Mouse (Mus musculus): Measurements from ENCODE around the gene Nkain2. TPM values are rescaled to one million over a fixed set of nuclear protein-coding genes. Genes with fewer than 3 reads are reported as not detected.

Gene Nkain2
- polyA plus RNA-seq, 2 experiments from 2014 or later = 0.34 TPM; not detected in 1

- ATAC-seq = no peak
Measured at GRCm38 (mm10) chr10:32576559-32577275, 313.5 kb downstream of the Nkain2 start.

DNA sequence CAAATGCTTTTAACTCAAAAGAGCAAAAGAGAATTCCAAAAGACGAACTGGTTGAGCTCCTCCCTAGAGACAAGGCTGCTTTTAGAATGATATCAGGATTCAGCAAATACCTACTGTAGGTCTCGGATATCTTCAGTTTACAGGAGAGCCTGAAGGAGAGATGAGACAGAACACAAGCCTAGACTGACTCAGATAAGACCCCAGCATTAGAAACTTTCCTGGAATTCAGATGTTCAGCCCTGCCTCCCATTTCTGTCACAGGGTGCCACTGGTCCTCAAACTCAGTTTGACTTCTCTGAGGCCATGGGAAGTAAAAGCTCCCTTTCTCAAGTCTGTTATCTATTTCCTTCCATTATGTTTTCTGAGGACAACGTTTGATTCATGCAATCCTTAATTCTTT lies 332.6 kb downstream of the Nkain2 start:
- ATAC-seq = no peak

- no peak for ATAC-seq
Measured at GRCm38 (mm10) chr10:32536057-32536456, 354.2 kb downstream of the Nkain2 start.

- no peak for ATAC-seq
Measured at GRCm38 (mm10) chr10:32510821-32511220, 379.4 kb downstream of the Nkain2 start.

GRCm38 (mm10) chr10:32494591-32495182 lies 395.6 kb downstream of the Nkain2 start:
- ATAC-seq = no peak

GRCm38 (mm10) chr10:32493600-32493999 lies 396.7 kb downstream of the Nkain2 start:
- ATAC-seq = no peak

DNA sequence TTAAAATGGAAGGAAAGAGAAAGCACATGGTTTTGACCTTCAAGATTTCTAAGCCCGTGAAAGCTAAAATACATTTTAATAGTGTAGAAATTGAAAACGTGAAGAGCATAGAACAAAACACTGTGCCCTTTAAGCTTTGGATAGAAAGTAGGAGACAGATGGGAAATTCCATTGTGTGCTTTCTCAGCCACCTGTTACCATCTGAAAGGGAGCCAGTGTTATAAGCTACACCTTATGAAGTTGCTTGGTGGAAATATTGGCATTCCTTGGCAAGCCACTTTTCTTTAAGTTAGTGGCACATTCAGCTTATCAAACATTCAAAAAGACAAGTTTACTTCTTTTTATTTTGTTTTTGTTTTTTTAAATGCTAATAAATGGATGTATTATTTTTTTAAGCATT lies 427.5 kb downstream of the Nkain2 start:
- no peak for ATAC-seq

DNA sequence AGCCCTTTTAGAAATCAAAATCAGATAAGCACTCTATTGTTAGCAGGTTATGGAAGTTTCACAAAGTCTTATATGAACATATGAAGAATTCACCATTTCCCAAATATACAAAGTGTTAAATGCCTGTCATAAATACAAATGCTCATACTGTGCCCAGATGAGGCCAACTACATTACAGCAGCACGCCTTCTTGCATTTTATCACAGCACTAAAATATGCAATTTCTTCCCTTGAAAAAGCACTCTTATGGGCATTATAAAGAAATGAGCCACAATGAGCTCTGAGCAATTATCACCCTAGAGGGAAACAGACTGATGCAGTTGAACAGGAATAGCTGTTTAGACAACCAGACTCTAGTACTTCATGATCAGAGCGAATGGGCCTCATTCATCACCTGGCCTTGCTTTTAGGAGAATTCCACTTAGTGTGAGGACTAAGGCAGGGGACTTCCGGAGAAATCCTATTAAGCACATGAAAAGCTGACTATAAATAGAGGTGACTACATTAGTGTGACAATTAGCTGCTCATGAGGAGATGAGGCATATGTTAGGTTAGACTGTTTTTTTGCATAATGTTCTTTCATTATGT lies 450.2 kb downstream of the Nkain2 start:
- no peak for ATAC-seq

GRCm38 (mm10) chr10:32414228-32414627 lies 476.0 kb downstream of the Nkain2 start:
- ATAC-seq = no peak

GRCm38 (mm10) chr10:32411331-32411730 lies 478.9 kb downstream of the Nkain2 start:
- no peak for ATAC-seq

DNA sequence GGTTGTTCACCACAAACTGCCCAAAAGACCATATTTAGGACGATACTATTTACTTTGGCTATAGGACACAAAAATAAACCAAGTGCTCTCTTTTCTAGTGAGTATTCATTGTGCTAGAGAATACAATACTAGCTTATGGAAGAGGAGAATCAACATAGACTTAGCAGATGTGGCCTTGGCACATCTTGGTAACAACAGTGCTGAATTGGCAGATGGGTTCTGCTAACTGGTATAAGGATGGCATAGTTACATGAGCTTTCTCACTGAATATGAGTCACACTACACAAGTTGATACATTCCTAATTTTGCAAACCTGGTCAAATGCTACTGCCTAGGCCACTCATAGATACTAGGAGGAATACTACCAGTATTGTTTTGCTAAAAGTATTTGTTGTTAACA lies 489.3 kb downstream of the Nkain2 start:
- ATAC-seq = no peak

DNA sequence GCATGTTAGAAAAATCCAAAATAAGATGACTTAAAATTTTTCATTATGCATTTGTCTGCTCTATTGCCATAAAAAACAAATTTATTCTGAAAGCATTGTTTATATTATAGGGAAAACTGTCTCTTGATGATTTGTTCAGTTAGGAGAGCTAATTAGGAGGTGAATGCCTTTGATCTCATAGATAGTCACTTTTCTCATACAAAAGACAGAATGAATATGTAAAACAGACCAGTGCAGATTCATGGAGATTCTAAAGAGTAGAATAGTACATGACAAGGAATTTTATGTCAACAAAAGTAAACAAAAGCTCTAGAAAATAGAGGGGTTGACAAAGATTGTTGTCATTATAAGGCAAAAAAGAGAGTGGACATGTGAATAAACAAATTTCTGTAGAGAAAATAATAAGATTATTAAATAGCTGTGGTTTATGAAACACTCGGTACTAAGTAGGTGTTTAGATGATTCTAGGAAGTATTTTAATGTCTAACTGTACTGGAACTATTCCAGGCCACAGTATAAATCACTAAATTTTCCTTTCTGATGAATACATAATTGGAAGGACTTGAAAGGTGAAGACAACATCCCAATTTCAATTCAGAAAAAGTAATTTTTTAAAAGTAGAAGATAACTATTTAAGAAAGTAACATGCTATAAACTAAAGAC lies 496.3 kb downstream of the Nkain2 start:
- no peak for ATAC-seq

DNA sequence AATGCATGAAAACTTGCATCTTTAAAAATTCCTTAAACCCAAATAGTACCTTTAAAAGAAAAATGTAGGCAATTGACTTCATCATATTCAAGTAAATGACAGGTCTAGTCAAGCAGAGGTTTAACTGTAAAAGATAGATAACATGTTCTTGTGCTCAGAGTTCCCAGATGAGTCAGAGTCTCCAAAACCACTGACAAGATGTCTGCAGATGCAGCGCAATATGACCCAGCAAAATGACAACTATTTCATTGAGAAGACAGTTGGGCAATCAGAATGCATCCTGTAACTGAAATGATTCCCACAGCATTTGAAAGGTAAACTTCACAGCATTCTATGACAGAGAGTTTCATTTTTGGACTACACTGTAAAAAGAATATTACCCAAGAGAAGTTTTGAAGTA lies 496.9 kb downstream of the Nkain2 start:
- ATAC-seq = no peak

GRCm38 (mm10) chr10:32312754-32313153 lies 577.5 kb downstream of the Nkain2 start:
- no peak for ATAC-seq

DNA sequence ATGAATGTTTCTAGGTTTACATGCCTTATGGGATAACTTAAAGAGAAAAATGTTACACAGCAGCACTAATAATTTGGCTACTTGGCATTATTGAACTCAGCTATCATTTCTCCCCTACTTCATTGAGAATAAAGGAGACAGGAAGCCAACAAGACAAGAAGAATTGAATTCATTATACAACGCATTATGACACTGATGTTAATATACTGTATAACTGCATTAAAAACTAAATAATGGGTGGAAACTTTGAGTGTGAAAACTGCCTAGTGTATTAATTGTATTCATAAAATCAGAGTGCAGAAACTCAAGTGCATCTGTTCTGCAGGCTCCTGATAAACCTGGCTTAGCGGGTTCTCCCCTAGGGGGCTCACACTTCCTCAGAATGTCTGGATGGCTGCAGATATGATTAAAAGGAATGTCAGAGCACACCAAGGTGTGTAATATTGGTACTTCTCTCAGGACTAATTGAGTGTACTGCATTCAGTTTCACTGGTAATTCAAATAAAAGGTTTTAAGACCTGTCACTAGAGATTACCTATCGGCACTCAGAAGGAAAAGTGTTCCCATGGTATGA lies 589.2 kb downstream of the Nkain2 start:
- no peak for ATAC-seq

GRCm38 (mm10) chr10:32290487-32290886 lies 599.8 kb downstream of the Nkain2 start:
- ATAC-seq = no peak

DNA sequence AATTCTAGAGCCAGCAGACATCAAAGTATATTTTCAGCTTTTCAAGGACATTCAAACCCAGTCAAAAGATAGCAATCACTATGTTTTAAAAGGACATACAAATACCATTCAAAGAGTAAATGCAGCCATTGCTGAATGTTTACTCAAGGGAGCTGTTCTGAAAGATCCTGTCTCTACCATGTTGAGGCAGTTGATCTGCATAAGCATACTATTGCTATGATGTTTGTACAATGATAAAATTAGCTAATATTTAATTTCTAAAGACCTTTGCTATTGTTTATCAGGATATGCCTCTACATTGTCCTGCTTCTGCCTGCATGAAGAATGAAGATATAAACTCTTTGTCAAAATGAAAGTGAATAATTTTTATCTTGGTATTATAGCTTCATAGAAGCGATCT lies 606.6 kb downstream of the Nkain2 start:
- ATAC-seq = no peak

GRCm38 (mm10) chr10:32243266-32243882 lies 646.9 kb downstream of the Nkain2 start:
- ATAC-seq = no peak

DNA sequence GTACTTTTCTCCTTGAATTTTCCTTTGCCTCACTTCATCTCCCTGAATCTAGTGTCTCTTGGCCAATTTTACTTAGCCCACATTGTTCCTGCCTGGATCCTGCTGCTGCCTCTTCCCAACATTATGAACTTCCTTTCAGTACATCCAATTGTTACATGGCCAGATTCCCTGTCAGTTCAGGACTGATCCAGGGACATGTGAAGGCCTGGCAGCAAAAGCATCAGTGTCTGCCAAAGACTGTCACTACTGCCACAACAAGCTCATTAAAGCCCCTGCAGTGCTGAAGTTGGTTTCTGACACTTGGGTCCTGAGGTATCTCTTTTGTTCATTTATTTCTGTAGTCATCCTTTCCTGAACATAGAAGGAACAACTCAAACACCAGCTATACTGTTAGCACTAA lies 649.1 kb downstream of the Nkain2 start:
- no peak for ATAC-seq

- ATAC-seq = no peak
Measured at GRCm38 (mm10) chr10:32182951-32183350, 707.3 kb downstream of the Nkain2 start.

- ATAC-seq = no peak
Measured at GRCm38 (mm10) chr10:32091354-32091753, 798.9 kb downstream of the Nkain2 start.

GRCm38 (mm10) chr10:32060396-32060795 lies 829.9 kb downstream of the Nkain2 start:
- no peak for ATAC-seq

DNA sequence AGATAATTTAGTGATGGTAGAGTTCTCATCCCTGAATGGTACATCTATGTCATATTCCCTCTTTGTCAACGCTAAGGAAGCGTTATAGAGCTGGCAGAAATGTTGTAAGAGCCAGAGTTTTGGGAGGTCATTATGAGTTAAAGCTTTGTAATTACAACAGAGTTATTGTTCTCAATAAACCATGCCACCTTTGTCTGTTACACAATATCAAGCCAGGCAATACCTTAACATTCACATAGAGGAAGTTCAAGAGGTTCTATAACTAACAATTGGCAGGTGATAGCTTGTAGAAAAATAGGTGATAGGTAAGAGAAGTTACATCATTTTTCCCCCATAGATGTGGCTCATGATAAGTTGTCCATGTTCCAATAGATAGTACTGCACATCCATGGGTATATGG lies 832.0 kb downstream of the Nkain2 start:
- no peak for ATAC-seq
